Mouse (Mus musculus) heart, embryonic 15.5 days (tissue): ENCODE measurements at regions not wholly inside any gene's neighbourhood (a gene's known extent, or its start where the extent isn't known, plus 50 kb on each side); places are given as distances from the start of the nearest gene placed in this dataset.

ENCODE experiments used
- ATAC-seq: fragments of 200-750 bp; cut with Nextera tagmentation; replicated peaks from 2 replicates; pipeline ENCODE4 v1.8.0; 2017; ENCODE audit warnings: low read depth, moderate TSS enrichment; ENCODE audit not compliant: insufficient number of reproducible peaks, insufficient read depth, low FRiP score
- H3K27ac ChIP-seq: fragments of 300-500 bp; sonication (generic); 2 replicates; pipeline ENCODE4 v1.5.1; 2015; ENCODE audit warnings: mild to moderate bottlenecking, inconsistent platforms
- H3K27me3 ChIP-seq: fragments of 300-500 bp; sonication (generic); 2 replicates; pipeline ENCODE4 v1.6.1; 2015; ENCODE audit warnings: inconsistent platforms
- H3K36me3 ChIP-seq: fragments of 300-500 bp; sonication (generic); 2 replicates; pipeline ENCODE4 v1.6.1; 2015; ENCODE audit warnings: mild to moderate bottlenecking, inconsistent platforms
- H3K4me1 ChIP-seq: fragments of 300-500 bp; sonication (generic); replicated peaks from 2 replicates; pipeline ENCODE4 v1.6.1; 2015; ENCODE audit warnings: inconsistent platforms
- H3K4me2 ChIP-seq: fragments of 300-500 bp; sonication (generic); 2 replicates; pipeline ENCODE4 v1.6.1; 2015; ENCODE audit warnings: inconsistent platforms, mild to moderate bottlenecking, moderate library complexity
- H3K4me3 ChIP-seq: fragments of 300-500 bp; sonication (generic); 2 replicates; pipeline ENCODE4 v1.5.1; 2015; ENCODE audit warnings: mild to moderate bottlenecking, inconsistent platforms
- H3K9ac ChIP-seq: fragments of 300-500 bp; sonication (generic); 2 replicates; pipeline ENCODE4 v1.6.1; 2015; ENCODE audit warnings: mild to moderate bottlenecking, inconsistent platforms
- H3K9me3 ChIP-seq: fragments of 300-500 bp; sonication (generic); replicated peaks from 2 replicates; pipeline ENCODE4 v1.6.1; 2016; ENCODE audit warnings: inconsistent platforms
- WGBS: fragments of 180-500 bp; shearing (Covaris S2); methylation state at CpG from one replicate; pipeline ENCODE4 v1.1.7; 2015; ENCODE audit warnings: mixed read lengths; 5-methylcytosine and 5-hydroxymethylcytosine counted together

DNA sequence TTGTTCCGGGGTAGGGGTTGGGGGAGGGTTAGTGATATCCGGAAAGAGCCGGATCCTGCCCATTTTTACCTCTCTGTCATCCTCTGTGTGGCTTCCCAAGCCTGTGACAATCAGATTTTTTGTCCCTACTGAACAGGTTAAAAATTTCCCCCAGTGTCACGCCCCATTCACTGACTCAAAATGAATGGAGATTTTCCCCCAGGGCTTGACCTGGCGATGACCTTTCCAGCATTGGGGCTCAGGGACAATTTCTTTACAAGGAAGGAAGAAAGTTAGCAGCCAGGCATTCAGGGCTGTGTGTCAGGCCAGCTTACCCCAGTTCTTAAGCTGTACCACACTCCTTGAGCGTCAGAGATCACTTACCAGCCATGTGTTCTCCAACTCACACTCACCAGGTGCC is 55.9 kb upstream of the Gm9887 start:
- no peaks in the 10 kb centered on the region for H3K36me3 ChIP-seq
- 76% methylated on average over 6 of the region's 6 CpGs for WGBS
- peaks cover 10% of the 10 kb centered on the region for H3K4me1 ChIP-seq
- no peak overlapping the region for H3K4me3 ChIP-seq
- no peaks in the 10 kb centered on the region for H3K9me3 ChIP-seq
- no peak for ATAC-seq
- H3K27ac ChIP-seq: no peak overlapping the region
- no peaks in the 10 kb centered on the region for H3K27me3 ChIP-seq
- H3K9ac ChIP-seq: no peak overlapping the region
- H3K4me2 ChIP-seq: no peak overlapping the region

DNA sequence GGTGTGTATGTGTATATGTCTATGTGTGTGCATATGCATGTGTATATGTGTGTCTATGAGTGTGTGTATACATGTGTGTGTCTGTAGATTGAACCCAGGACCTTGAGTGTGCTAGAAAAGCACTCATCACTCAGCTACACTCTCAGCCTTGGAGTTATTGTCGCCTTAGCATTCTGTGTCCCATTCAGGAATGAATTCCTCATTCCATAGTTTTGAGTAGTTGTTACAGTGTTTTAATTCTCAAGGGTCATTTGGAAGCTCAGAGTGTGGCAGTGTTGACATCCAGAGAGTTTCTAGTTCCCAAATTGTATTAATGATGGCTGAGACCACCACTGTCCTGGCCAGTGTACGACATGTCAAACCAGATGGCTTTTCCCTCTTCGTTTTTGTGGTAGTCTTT is 53.4 kb upstream of the Gm9887 start:
- H3K36me3 ChIP-seq: no peaks in the 10 kb centered on the region
- H3K4me1 ChIP-seq: peaks cover 13% of the 10 kb centered on the region
- ATAC-seq: no peak
- H3K27ac ChIP-seq: no peak overlapping the region
- 70% methylated on average over 3 of the region's 3 CpGs for WGBS
- no peaks in the 10 kb centered on the region for H3K27me3 ChIP-seq
- no peak overlapping the region for H3K4me3 ChIP-seq
- no peak overlapping the region for H3K4me2 ChIP-seq
- H3K9ac ChIP-seq: no peak overlapping the region
- H3K9me3 ChIP-seq: no peaks in the 10 kb centered on the region

DNA sequence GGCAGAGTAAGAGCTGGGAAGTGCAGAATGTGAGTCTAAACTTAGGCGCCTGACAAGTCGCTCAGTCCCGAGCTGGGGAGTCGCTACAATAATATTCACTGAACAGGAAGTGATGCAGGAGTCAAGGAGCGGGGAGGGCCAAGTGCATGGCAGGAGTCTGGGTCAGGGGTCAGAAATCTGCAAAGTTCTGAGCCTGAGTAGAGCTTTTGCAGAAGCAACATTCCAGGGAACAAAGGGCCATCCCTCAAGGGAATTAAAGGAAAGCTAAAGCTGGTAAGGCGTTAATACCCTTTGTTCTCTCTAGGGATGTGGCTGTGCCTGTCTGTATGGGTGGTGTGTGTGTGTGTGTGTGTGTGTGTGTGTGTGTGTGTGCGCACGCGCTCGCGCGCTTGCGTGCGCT is 52.7 kb upstream of the Gm9887 start:
- 0 out of 2 replicates have a peak overlapping the region, but pooled peaks have one; percentile 26 for H3K27ac ChIP-seq
- no peak overlapping the region for H3K9ac ChIP-seq
- H3K9me3 ChIP-seq: no peaks in the 10 kb centered on the region
- no peak overlapping the region for H3K4me3 ChIP-seq
- no peaks in the 10 kb centered on the region for H3K36me3 ChIP-seq
- ATAC-seq: no peak
- no peak overlapping the region for H3K4me2 ChIP-seq
- WGBS: 57% methylated on average over 14 of the region's 14 CpGs
- no peaks in the 10 kb centered on the region for H3K27me3 ChIP-seq
- H3K4me1 ChIP-seq: peaks cover 13% of the 10 kb centered on the region
